Mouse (Mus musculus): Measurements from ENCODE around the gene Mier2. TPM values are rescaled to one million over a fixed set of nuclear protein-coding genes. Genes with fewer than 3 reads are reported as not detected.
A peak's percentile ranks its signal among the peaks of the same experiment; 100 is the strongest.

Mier2 gene
- 63.7 and 92.1 TPM in 2 replicates for polyA plus RNA-seq (2012; rRNA removed)

GRCm38 (mm10) chr10:79554330-79555237 is at the start of gene Mier2:
Gene Mier2, minus strand, starts transcription at chr10:79555199.
- Histone ChIP-seq H3K27me3 (ENCODE audit: control insufficient read depth, insufficient read depth, low read length) (no peaks in the 10 kb centered on the region), H3K4me3 (ENCODE audit: extremely low read depth, insufficient read depth, insufficient read length) (peak within 1 kb of the TSS; percentile 92), H3K4me1 (ENCODE audit: control insufficient read depth, insufficient read depth, insufficient read length) (peaks cover 11% of the 10 kb centered on the region; the same call in 1 of the 2 replicates), H3K36me3 (ENCODE audit: control insufficient read depth, insufficient read depth, low read length) (peaks cover 3% of the 10 kb centered on the region; the same call in 1 of the 2 replicates), H3K27ac (ENCODE audit: insufficient read depth, low read length) (peak within 1 kb of the TSS; percentile 49; the same call in 1 of the 2 replicates)
- WGBS, result 1% methylated on average over 100 of the region's 108 CpGs
- peak; percentile 38 to 74 for DNase-seq (ENCODE audit: low read depth in 1 of 2, low spot score in 2 of 2)
- no peak; the same call in 1 of the 2 replicates for TF ChIP-seq POLR2A (IDR thresholded peaks at IDR 0.05; ENCODE audit: low read depth, low read length)
- no peak for TF ChIP-seq CTCF (IDR thresholded peaks at IDR 0.05; ENCODE audit: extremely low read depth, insufficient read depth, insufficient read length, insufficient replicate concordance)

GRCm38 (mm10) chr10:79597936-79598230 is 42.9 kb upstream of the Mier2 start:
- WGBS, result 90% methylated on average over 4 of the region's 4 CpGs
- no peak for TF ChIP-seq CTCF (IDR thresholded peaks at IDR 0.05; ENCODE audit: extremely low read depth, insufficient read depth, insufficient read length, insufficient replicate concordance)
- no peak for TF ChIP-seq POLR2A (IDR thresholded peaks at IDR 0.05; ENCODE audit: low read depth, low read length)
- Histone ChIP-seq H3K36me3 (ENCODE audit: control insufficient read depth, insufficient read depth, low read length) (no peaks in the 10 kb centered on the region), H3K27ac (ENCODE audit: insufficient read depth, low read length) (no peak overlapping the region), H3K4me3 (ENCODE audit: extremely low read depth, insufficient read depth, insufficient read length) (no peak overlapping the region), H3K4me1 (ENCODE audit: control insufficient read depth, insufficient read depth, insufficient read length) (no peaks in the 10 kb centered on the region), H3K27me3 (ENCODE audit: control insufficient read depth, insufficient read depth, low read length) (no peaks in the 10 kb centered on the region)
- DNase-seq (ENCODE audit: low read depth in 1 of 2, low spot score in 2 of 2), result no peak

- 20% methylated on average over 13 of the region's 13 CpGs for WGBS
- TF ChIP-seq POLR2A (IDR thresholded peaks at IDR 0.05; ENCODE audit: low read depth, low read length), result no peak
- TF ChIP-seq CTCF (IDR thresholded peaks at IDR 0.05; ENCODE audit: extremely low read depth, insufficient read depth, insufficient read length, insufficient replicate concordance), result no peak
- DNase-seq (ENCODE audit: low read depth in 1 of 2, low spot score in 2 of 2), result no peak
- Histone ChIP-seq H3K4me3 (ENCODE audit: extremely low read depth, insufficient read depth, insufficient read length) (no peak overlapping the region), H3K27ac (ENCODE audit: insufficient read depth, low read length) (no peak overlapping the region), H3K36me3 (ENCODE audit: control insufficient read depth, insufficient read depth, low read length) (no peaks in the 10 kb centered on the region), H3K27me3 (ENCODE audit: control insufficient read depth, insufficient read depth, low read length) (no peaks in the 10 kb centered on the region), H3K4me1 (ENCODE audit: control insufficient read depth, insufficient read depth, insufficient read length) (no peaks in the 10 kb centered on the region)
These were observed 42.3 kb upstream of the Mier2 start for GRCm38 (mm10) chr10:79597051-79597935.

GRCm38 (mm10) chr10:79595590-79595929 is 40.6 kb upstream of the Mier2 start:
- 67% methylated on average over 8 of the region's 8 CpGs for WGBS

GRCm38 (mm10) chr10:79594872-79595589 is 40.0 kb upstream of the Mier2 start:
- Histone ChIP-seq H3K27ac (ENCODE audit: insufficient read depth, low read length) (no peak overlapping the region), H3K4me1 (ENCODE audit: control insufficient read depth, insufficient read depth, insufficient read length) (no peaks in the 10 kb centered on the region), H3K4me3 (ENCODE audit: extremely low read depth, insufficient read depth, insufficient read length) (no peak overlapping the region), H3K27me3 (ENCODE audit: control insufficient read depth, insufficient read depth, low read length) (no peaks in the 10 kb centered on the region), H3K36me3 (ENCODE audit: control insufficient read depth, insufficient read depth, low read length) (no peaks in the 10 kb centered on the region)
- peak; percentile 14 to 24 for DNase-seq (ENCODE audit: low read depth in 1 of 2, low spot score in 2 of 2)
- TF ChIP-seq POLR2A (IDR thresholded peaks at IDR 0.05; ENCODE audit: low read depth, low read length) (no peak), CTCF (IDR thresholded peaks at IDR 0.05; ENCODE audit: extremely low read depth, insufficient read depth, insufficient read length, insufficient replicate concordance) (peak; percentile 81; the same call in 1 of the 2 replicates)
- 16% methylated on average over 17 of the region's 17 CpGs for WGBS

More at GRCm38 (mm10) chr10:79595590-79595929, 40.6 kb upstream of the Mier2 start:
- no peak for TF ChIP-seq CTCF (IDR thresholded peaks at IDR 0.05; ENCODE audit: extremely low read depth, insufficient read depth, insufficient read length, insufficient replicate concordance)
- TF ChIP-seq POLR2A (IDR thresholded peaks at IDR 0.05; ENCODE audit: low read depth, low read length), result no peak
- H3K36me3 ChIP-seq (ENCODE audit: control insufficient read depth, insufficient read depth, low read length), result no peaks in the 10 kb centered on the region
- no peaks in the 10 kb centered on the region for H3K4me1 ChIP-seq (ENCODE audit: control insufficient read depth, insufficient read depth, insufficient read length)
- no peak overlapping the region for H3K4me3 ChIP-seq (ENCODE audit: extremely low read depth, insufficient read depth, insufficient read length)
- H3K27me3 ChIP-seq (ENCODE audit: control insufficient read depth, insufficient read depth, low read length), result no peaks in the 10 kb centered on the region
- no peak for DNase-seq (ENCODE audit: low read depth in 1 of 2, low spot score in 2 of 2)
- no peak overlapping the region for H3K27ac ChIP-seq (ENCODE audit: insufficient read depth, low read length)

- 26% methylated on average over 6 of the region's 6 CpGs for WGBS
- TF ChIP-seq POLR2A (IDR thresholded peaks at IDR 0.05; ENCODE audit: low read depth, low read length), result no peak
- TF ChIP-seq CTCF (IDR thresholded peaks at IDR 0.05; ENCODE audit: extremely low read depth, insufficient read depth, insufficient read length, insufficient replicate concordance), result no peak
- H3K27me3 ChIP-seq (ENCODE audit: control insufficient read depth, insufficient read depth, low read length), result no peaks in the 10 kb centered on the region
These were observed 39.1 kb upstream of the Mier2 start for GRCm38 (mm10) chr10:79594111-79594510.

More at GRCm38 (mm10) chr10:79594111-79594510, 39.1 kb upstream of the Mier2 start:
- no peak for DNase-seq (ENCODE audit: low read depth in 1 of 2, low spot score in 2 of 2)
- no peaks in the 10 kb centered on the region for H3K36me3 ChIP-seq (ENCODE audit: control insufficient read depth, insufficient read depth, low read length)
- H3K4me1 ChIP-seq (ENCODE audit: control insufficient read depth, insufficient read depth, insufficient read length), result no peaks in the 10 kb centered on the region
- no peak overlapping the region for H3K27ac ChIP-seq (ENCODE audit: insufficient read depth, low read length)
- no peak overlapping the region for H3K4me3 ChIP-seq (ENCODE audit: extremely low read depth, insufficient read depth, insufficient read length)
